Mouse (Mus musculus) midbrain, embryonic 10.5 days (tissue): ENCODE results near the gene Prr23a1. TPM values are rescaled to one million over a fixed set of nuclear protein-coding genes. Genes with fewer than 3 reads are reported as not detected.
A peak's percentile ranks its signal among the peaks of the same experiment; 100 is the strongest.
"Not testable (repeated sequence)": the region's sequence is repeated elsewhere in the genome, so short reads cannot be mapped to it uniquely, and the experiment has no call there.

Experiments
- DNase-seq: peaks from one replicate; pipeline ENCODE4 v3.0.0-alpha.2; 2017; ENCODE audit warnings: low spot score
- H3K27ac ChIP-seq: fragments of 300-500 bp; sonication (generic); replicated peaks from 2 replicates; pipeline ENCODE4 v1.5.1; 2016; ENCODE audit warnings: mild to moderate bottlenecking
- H3K27me3 ChIP-seq: fragments of 300-500 bp; sonication (generic); 2 replicates; pipeline ENCODE4 v1.6.1; 2016; ENCODE audit warnings: low read depth, mild to moderate bottlenecking; ENCODE audit not compliant: poor library complexity, severe bottlenecking
- H3K36me3 ChIP-seq: fragments of 300-500 bp; sonication (generic); 2 replicates; pipeline ENCODE4 v1.6.1; 2016; ENCODE audit warnings: mild to moderate bottlenecking, moderate library complexity
- H3K4me1 ChIP-seq: fragments of 300-500 bp; sonication (generic); 2 replicates; pipeline ENCODE4 v1.6.1; 2016
- H3K4me3 ChIP-seq: fragments of 300-500 bp; sonication (generic); 2 replicates; pipeline ENCODE4 v1.5.1; 2016; ENCODE audit warnings: mild to moderate bottlenecking, moderate library complexity
- H3K9me3 ChIP-seq: fragments of 300-500 bp; sonication (generic); replicated peaks from 2 replicates; pipeline ENCODE4 v1.6.1; 2016; ENCODE audit warnings: mild to moderate bottlenecking
- WGBS: fragments of 180-500 bp; shearing (Covaris S2); methylation state at CpG from one replicate; pipeline ENCODE4 v1.1.7; 2016; 5-methylcytosine and 5-hydroxymethylcytosine counted together
- polyA plus RNA-seq: library from polyadenylated mRNA; unstranded; fragments of >200 nt; fragmentation: Nextera tagmentation; extraction: Ambion mirVana; gene quantifications from 2 replicates; pipeline ENCODE4 v1.2.1, GENCODE M21; 2016

Gene Prr23a1
- polyA plus RNA-seq: not detected in 2 replicates

DNA sequence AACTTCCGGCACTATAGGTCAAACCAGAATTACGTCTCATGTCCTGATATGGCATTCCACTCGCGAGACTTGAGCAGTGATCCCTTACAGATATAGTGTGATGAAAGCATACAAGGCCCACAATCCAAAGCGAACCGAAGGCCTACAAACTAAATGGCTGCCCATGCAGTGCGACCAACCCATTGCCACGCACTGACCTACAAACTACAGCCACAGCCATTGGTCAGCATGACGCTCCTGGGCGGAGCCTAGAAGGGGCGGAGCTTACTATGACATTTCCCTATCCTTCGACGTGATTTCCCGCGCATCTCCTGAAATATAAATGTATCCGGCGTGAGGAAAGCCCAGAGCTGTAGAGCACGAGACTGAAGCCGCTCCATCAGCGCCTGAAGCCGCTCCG is at the start of gene Prr23a1:
Gene Prr23a1, plus strand, starts transcription at position 387 of the 400 bp plus-strand sequence.
- Histone ChIP-seq H3K27me3 (peaks cover 7% of the 10 kb centered on the region), H3K36me3 (no peaks in the 10 kb centered on the region), H3K27ac (no peak within 1 kb of the TSS), H3K9me3 (0 out of 2 replicates have a peak, but pooled peaks cover 6% of the 10 kb centered on the region), H3K4me1 (peaks cover 3% of the 10 kb centered on the region; the same call in 1 of the 2 replicates), H3K4me3 (peak within 1 kb of the TSS; percentile 32)
- no peak for DNase-seq
- 60% methylated on average over 22 of the region's 22 CpGs for WGBS

DNA sequence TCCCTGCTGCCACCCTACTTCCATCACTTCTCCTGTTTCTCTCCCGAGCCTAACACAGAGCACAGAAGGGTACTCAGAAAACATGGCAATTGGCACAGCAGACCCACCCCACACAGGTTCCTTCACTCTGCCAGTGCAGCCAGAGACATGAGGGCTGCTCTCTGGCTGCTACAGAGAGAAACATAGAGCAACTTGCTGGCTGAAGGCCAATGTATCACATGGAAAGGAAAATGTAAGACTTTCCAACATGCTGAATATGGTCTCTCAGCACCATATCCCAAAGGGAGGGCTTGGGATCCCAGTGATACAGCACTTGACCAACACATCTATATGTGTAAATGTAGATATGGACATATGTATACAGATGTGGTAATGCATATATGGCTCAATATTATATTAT is 43.3 kb upstream of the Prr23a1 start:
- Histone ChIP-seq H3K27ac (no peak overlapping the region), H3K27me3 (peaks cover 4% of the 10 kb centered on the region; the same call in 1 of the 2 replicates), H3K36me3 (no peaks in the 10 kb centered on the region), H3K4me1 (peaks cover 4% of the 10 kb centered on the region), H3K9me3 (no peaks in the 10 kb centered on the region), H3K4me3 (no peak overlapping the region)
- WGBS: 79% methylated on average over 1 of the region's 1 CpGs
- DNase-seq: no peak

DNA sequence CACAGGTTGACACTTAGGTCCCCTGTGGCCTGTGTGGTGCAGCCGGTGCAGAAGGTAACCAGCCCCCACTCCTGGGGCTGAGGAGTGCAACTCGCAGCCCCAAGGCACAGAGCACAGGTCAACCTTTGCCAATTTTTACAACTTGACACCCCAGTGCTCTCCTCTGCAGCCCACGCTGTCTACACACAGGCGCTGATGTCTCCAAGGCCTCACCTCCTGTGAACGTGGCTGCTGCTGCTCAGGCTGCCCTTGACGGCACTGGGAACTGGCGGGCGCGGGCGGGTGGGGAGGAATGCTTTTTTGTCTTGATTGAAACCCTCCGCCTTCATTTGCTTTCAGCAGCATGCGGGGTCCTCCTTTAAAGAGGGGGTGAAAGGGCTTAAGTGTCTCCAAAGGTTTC is 38.3 kb upstream of the Prr23a1 start:
- no peak overlapping the region for H3K4me3 ChIP-seq
- DNase-seq: no peak
- peaks cover 11% of the 10 kb centered on the region for H3K4me1 ChIP-seq
- no peaks in the 10 kb centered on the region for H3K27me3 ChIP-seq
- H3K36me3 ChIP-seq: no peaks in the 10 kb centered on the region
- H3K9me3 ChIP-seq: no peaks in the 10 kb centered on the region
- peak overlapping the region; percentile 24; the same call in 1 of the 2 replicates for H3K27ac ChIP-seq
- WGBS: 65% methylated on average over 12 of the region's 12 CpGs

DNA sequence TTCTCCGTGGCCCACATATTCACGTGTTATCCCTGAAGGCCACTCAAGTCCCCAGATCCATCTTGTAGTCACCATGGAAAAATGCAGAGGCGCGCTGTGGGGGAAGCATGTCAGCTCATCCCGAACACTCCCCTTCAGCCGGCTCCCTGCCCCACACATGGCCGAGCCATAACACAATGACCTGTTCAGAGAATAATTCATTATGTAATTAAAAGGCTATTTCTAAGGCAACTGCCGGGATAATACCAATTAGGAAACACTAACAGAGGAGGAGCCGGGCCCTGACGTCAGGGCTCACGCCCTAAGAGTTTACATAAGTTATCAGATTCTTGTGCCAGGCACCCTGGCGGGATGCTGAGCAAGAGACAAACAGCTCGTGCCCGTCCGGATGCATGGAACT is 36.8 kb upstream of the Prr23a1 start:
- WGBS: 84% methylated on average over 15 of the region's 15 CpGs
- Histone ChIP-seq H3K36me3 (no peaks in the 10 kb centered on the region), H3K27me3 (no peaks in the 10 kb centered on the region), H3K27ac (no peak overlapping the region), H3K9me3 (no peaks in the 10 kb centered on the region), H3K4me1 (peaks cover 11% of the 10 kb centered on the region), H3K4me3 (no peak overlapping the region)
- DNase-seq: no peak

DNA sequence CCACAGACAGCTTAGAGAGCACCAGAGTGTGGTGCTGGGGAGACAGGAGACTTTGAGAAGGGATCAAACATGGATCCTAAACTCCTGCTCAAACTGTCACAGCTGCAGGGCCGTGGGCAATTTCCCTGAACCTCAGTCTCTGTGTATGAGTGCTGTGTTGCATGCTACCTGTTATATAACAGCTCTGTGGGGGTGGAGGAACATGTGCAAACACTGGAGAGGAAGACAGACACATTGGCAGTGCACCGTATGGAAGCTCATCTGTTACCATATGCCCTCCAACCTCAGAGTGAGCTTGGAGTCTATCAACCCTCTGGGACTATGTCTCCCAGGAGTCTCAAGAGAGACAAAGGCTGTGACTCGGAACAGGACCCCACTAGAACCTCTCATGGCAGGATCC is 36.4 kb upstream of the Prr23a1 start:
- Histone ChIP-seq H3K4me3 (no peak overlapping the region), H3K36me3 (no peaks in the 10 kb centered on the region), H3K27ac (no peak overlapping the region), H3K4me1 (peaks cover 11% of the 10 kb centered on the region), H3K9me3 (no peaks in the 10 kb centered on the region), H3K27me3 (no peaks in the 10 kb centered on the region)
- 81% methylated on average over 3 of the region's 3 CpGs for WGBS
- no peak for DNase-seq

DNA sequence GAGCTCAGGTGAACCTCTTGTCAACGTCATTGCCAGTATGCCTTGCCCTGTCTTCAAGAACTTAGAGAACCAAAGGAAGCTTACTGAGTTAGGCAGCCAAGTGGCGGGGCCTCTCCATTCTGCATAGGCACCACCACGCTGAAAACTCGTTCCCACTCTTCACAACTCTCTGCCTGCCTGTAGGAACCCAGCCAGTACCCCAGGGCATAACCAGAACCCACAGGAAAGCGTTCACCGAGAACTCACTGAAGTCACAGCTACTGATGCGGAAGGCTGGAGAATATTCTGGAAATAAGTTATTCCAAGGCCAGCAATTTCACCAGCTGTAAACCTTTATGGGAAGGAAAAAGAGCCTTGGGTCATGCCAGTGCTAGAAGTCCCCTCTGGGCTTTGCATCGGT is 34.7 kb upstream of the Prr23a1 start:
- no peak for DNase-seq

DNA sequence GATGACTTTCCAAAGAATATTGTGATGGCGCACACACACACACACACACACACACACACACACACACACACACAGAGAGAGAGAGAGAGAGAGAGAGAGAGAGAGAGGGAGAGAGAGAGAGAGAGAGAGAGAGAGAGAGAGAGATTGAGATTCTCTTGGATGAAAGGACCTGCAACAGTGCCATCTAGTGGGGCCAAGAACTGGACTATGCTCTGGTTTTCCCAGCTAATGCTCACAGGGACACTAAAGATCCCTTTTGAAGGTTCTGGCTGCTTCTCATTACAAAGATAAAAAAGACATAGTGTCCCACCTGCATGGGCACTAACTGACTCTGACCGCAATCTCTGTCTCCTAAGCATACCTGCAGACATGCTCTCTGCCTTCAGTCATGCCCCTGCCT is 32.8 kb upstream of the Prr23a1 start:
- not testable (repeated sequence) for H3K4me1 ChIP-seq, H3K4me3 ChIP-seq, H3K27me3 ChIP-seq, H3K9me3 ChIP-seq, H3K36me3 ChIP-seq, H3K27ac ChIP-seq
- peak; percentile 48 for DNase-seq
- WGBS: 73% methylated on average over 2 of the region's 2 CpGs

More for the DNA sequence above, 34.7 kb upstream of the Prr23a1 start:
- H3K4me3 ChIP-seq: no peak overlapping the region
- 85% methylated on average over 8 of the region's 8 CpGs for WGBS
- H3K4me1 ChIP-seq: peaks cover 11% of the 10 kb centered on the region
- no peaks in the 10 kb centered on the region for H3K9me3 ChIP-seq
- H3K36me3 ChIP-seq: no peaks in the 10 kb centered on the region
- no peaks in the 10 kb centered on the region for H3K27me3 ChIP-seq
- H3K27ac ChIP-seq: no peak overlapping the region

DNA sequence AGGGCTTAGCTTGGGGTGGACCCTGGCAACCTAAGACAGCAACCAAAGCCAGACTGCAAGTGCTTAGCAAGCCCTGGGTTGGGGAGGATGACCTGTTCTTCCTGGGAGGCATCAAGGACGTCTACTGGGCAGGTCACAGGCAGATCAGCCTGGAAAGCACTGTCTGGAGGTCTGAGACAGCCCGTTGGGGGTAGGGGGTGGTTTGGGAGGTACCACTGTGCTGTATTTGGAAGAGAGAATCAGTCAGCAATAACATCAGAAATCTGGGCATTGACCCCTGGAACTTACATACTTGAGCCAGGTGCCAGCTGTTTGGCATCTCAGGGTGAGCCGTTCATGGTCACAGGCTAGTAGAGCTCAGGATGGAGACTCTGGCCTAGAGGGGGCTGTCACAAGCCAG is 26.2 kb upstream of the Prr23a1 start:
- Histone ChIP-seq H3K36me3 (no peaks in the 10 kb centered on the region), H3K27me3 (no peaks in the 10 kb centered on the region), H3K27ac (no peak overlapping the region), H3K4me3 (no peak overlapping the region), H3K4me1 (no peaks in the 10 kb centered on the region), H3K9me3 (no peaks in the 10 kb centered on the region)
- DNase-seq: no peak
- 75% methylated on average over 3 of the region's 3 CpGs for whole genome bisulfite sequencing

DNA sequence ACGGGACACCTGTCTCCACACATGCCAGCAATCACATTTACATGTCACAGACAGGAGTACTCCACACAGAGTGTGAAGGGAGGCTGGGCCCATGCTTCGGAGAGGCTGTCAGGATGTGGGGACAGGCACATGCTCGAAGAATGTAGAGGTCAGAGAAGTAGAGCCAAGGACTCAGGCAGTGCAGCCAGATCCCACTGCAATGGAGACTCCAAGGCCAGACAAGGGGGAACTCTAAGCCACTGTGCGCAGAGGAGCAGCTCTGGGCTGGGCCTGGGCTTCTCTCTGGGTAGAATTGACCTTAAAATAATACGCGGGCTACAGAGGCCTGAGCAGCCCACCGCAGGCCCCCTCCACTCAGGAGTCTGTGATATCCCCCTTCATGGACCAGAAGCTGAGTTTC is 24.7 kb upstream of the Prr23a1 start:
- Histone ChIP-seq H3K27me3 (no peaks in the 10 kb centered on the region), H3K27ac (no peak overlapping the region), H3K4me1 (no peaks in the 10 kb centered on the region), H3K9me3 (no peaks in the 10 kb centered on the region), H3K36me3 (no peaks in the 10 kb centered on the region), H3K4me3 (no peak overlapping the region)
- 94% methylated on average over 7 of the region's 7 CpGs for WGBS
- no peak for DNase-seq

DNA sequence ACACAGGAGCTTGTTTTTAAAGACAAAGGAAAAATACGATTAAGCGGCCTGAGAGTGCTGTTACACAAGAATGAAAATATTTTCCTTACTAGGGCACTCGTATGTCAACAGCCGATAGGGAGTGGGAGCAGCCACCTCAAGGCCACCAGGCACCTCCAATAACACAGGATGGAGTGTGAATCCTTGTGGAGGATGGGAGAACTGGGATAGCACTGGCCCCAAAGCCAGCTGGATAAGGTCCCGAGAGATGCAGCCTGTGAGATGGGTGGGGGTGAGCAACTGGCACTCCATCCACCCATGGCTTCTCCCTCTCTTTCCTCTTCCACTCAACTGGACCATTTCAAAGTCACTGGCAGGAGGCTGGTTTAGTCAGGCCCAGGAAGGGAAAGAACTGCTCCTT is 23.3 kb upstream of the Prr23a1 start:
- Histone ChIP-seq H3K4me1 (no peaks in the 10 kb centered on the region), H3K4me3 (no peak overlapping the region), H3K36me3 (no peaks in the 10 kb centered on the region), H3K9me3 (peaks cover 3% of the 10 kb centered on the region; the same call in 1 of the 2 replicates), H3K27ac (no peak overlapping the region), H3K27me3 (no peaks in the 10 kb centered on the region)
- WGBS: 76% methylated on average over 5 of the region's 5 CpGs
- no peak for DNase-seq

DNA sequence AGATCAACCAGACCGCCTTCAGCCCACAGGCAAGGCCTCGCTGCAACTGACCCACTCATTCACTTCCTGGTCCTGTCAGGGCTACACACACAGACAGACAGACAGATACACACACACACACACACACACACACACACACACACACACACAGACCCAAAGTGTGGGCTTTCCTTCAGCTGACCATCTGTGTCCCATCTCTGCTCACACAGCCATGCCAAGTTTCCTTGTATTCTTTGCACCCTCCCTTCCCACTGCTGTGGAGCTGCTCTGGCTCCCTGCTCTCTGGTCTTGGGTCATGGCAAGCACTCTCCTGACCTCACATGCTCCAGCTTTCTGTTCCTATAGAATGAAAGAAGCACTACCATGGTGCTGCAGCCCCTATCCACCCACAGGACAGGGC is 22.8 kb upstream of the Prr23a1 start:
- Histone ChIP-seq H3K4me1 (no peaks in the 10 kb centered on the region), H3K36me3 (no peaks in the 10 kb centered on the region), H3K27ac (no peak overlapping the region), H3K4me3 (no peak overlapping the region), H3K27me3 (no peaks in the 10 kb centered on the region), H3K9me3 (peaks cover 3% of the 10 kb centered on the region; the same call in 1 of the 2 replicates)
- DNase-seq: no peak
- 89% methylated on average over 2 of the region's 2 CpGs for WGBS

DNA sequence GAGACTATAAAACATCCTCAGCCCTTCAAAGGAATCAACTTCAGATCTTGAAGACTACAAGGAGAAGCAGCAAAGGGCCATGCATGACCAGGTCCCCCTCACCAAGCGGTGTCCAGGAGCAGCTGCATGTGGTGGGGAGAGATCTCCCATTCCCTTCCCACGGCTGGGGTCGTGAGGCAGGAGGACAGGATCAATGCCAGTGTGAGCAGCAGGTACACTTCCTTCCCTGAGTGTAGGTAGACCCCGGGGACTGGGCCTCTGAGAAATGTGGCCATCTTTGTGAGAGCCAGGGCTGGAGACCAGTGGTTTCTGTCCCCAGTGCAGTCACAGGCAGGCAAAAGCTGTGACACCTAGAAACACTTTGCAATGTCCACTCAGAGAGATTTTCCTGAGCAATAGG is 21.8 kb upstream of the Prr23a1 start:
- Histone ChIP-seq H3K36me3 (no peaks in the 10 kb centered on the region), H3K9me3 (peaks cover 3% of the 10 kb centered on the region; the same call in 1 of the 2 replicates), H3K4me3 (no peak overlapping the region), H3K4me1 (no peaks in the 10 kb centered on the region), H3K27ac (no peak overlapping the region), H3K27me3 (no peaks in the 10 kb centered on the region)
- no peak for DNase-seq
- 94% methylated on average over 4 of the region's 4 CpGs for WGBS

DNA sequence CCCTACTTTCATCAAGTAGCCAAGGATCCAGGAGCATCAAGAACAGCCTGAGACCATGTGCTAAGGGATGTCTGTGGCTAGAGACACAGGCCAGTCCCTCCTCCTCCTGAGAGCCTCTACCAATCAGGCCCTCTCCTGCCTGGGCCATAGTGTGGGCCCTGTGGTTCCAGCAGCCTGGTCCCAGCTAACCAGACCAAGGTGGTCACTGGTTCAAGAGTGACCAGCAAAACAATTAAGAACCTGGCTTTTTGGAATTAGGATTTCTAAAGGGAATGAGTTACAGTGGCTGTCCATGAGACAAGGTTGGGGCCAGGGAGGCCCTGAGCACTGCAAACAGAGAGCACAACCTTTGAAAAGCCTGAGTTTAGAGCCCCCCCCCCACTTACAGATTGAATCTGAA is 21.2 kb upstream of the Prr23a1 start:
- DNase-seq: no peak
- no peaks in the 10 kb centered on the region for H3K36me3 ChIP-seq
- H3K4me3 ChIP-seq: no peak overlapping the region
- H3K27me3 ChIP-seq: no peaks in the 10 kb centered on the region
- H3K4me1 ChIP-seq: no peaks in the 10 kb centered on the region
- H3K27ac ChIP-seq: no peak overlapping the region
- H3K9me3 ChIP-seq: peaks cover 3% of the 10 kb centered on the region; the same call in 1 of the 2 replicates

DNA sequence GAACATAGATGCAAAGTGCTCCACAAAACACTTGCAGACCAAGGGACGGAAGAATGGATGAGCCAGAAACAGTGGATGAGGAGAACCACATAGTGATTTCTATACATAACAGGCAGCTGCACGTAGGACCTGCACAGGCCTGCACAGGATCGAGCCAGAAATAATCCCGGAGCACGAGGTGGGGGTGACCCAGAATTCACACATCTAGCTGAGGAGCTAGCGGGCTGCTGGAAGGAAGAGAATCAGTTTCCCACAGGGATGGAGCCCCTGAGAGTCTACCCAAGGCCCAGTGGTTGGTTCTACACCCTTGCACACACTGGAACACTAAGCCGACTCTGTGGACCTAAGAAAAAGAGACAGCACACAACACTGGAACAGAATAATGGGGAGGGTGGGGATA is 18.5 kb upstream of the Prr23a1 start:
- Histone ChIP-seq H3K27me3 (no peaks in the 10 kb centered on the region), H3K36me3 (no peaks in the 10 kb centered on the region), H3K9me3 (peaks cover 3% of the 10 kb centered on the region; the same call in 1 of the 2 replicates), H3K27ac (no peak overlapping the region), H3K4me1 (no peaks in the 10 kb centered on the region), H3K4me3 (no peak overlapping the region)
- no peak for DNase-seq
- 86% methylated on average over 7 of the region's 7 CpGs for WGBS
